Mouse (Mus musculus) hindbrain, embryonic 16.5 days (tissue): Measurements from ENCODE around the gene Lin7a. TPM values are rescaled to one million over a fixed set of nuclear protein-coding genes. Genes with fewer than 3 reads are reported as not detected.
"Not testable (repeated sequence)": the region's sequence is repeated elsewhere in the genome, so short reads cannot be mapped to it uniquely, and the experiment has no call there.

Experiments used
- ATAC-seq: fragments of 200-750 bp; cut with Nextera tagmentation; 2 replicates; pipeline ENCODE4 v1.8.0; 2017; ENCODE audit warnings: moderate TSS enrichment, moderate library complexity
- H3K27ac ChIP-seq: fragments of 300-500 bp; sonication (generic); 2 replicates; pipeline ENCODE4 v1.5.1; 2014; ENCODE audit warnings: low read depth, mild to moderate bottlenecking, control low read depth, low read length, moderate library complexity
- H3K27me3 ChIP-seq: fragments of 300-500 bp; sonication (generic); replicated peaks from 2 replicates; pipeline ENCODE4 v1.6.1; 2014; ENCODE audit warnings: low read length; ENCODE audit not compliant: control insufficient read depth, insufficient read depth
- H3K36me3 ChIP-seq: fragments of 300-500 bp; sonication (generic); 2 replicates; pipeline ENCODE4 v1.6.1; 2014; ENCODE audit warnings: mild to moderate bottlenecking, low read length, moderate library complexity, mixed read lengths; ENCODE audit not compliant: control insufficient read depth, insufficient read depth
- H3K4me1 ChIP-seq: fragments of 300-500 bp; sonication (generic); 2 replicates; pipeline ENCODE4 v1.6.1; 2014; ENCODE audit warnings: low read depth, low read length; ENCODE audit not compliant: control insufficient read depth, insufficient read depth
- H3K4me2 ChIP-seq: fragments of 300-500 bp; sonication (generic); 2 replicates; pipeline ENCODE4 v1.6.1; 2014; ENCODE audit warnings: mild to moderate bottlenecking, low read length, control low read depth, moderate library complexity
- H3K4me3 ChIP-seq: fragments of 300-500 bp; sonication (generic); 2 replicates; pipeline ENCODE4 v1.5.1; 2014; ENCODE audit warnings: mild to moderate bottlenecking, low read length, control low read depth, moderate library complexity
- H3K9ac ChIP-seq: fragments of 300-500 bp; sonication (generic); 2 replicates; pipeline ENCODE4 v1.6.1; 2014; ENCODE audit warnings: low read depth, mild to moderate bottlenecking, control low read depth, low read length, moderate library complexity
- H3K9me3 ChIP-seq: fragments of 300-500 bp; sonication (generic); 2 replicates; pipeline ENCODE4 v1.6.1; 2014; ENCODE audit warnings: mild to moderate bottlenecking, low read length, moderate library complexity; ENCODE audit not compliant: control insufficient read depth
- WGBS: fragments of 180-500 bp; shearing (Covaris S2); extraction: QIAGEN DNeasy Blood & Tissue Kit; methylation state at CpG from one replicate; pipeline ENCODE4 v1.1.7; 2014; 5-methylcytosine and 5-hydroxymethylcytosine counted together
- polyA plus RNA-seq: library from polyadenylated mRNA; unstranded; fragments of >200 nt; fragmentation: Nextera tagmentation; extraction: Ambion mirVana; gene quantifications from 2 replicates; pipeline ENCODE4 v1.2.1, GENCODE M21; 2015

Gene Lin7a
- polyA plus RNA-seq, 1 experiment from 2014 or later, result 33.6 TPM

- Histone ChIP-seq H3K4me2 (no peak overlapping the region), H3K9ac (no peak overlapping the region), H3K9me3 (no peaks in the 10 kb centered on the region), H3K4me3 (no peak overlapping the region), H3K36me3 (no peaks in the 10 kb centered on the region), H3K4me1 (no peaks in the 10 kb centered on the region), H3K27me3 (no peaks in the 10 kb centered on the region), H3K27ac (no peak overlapping the region)
- 74% methylated on average over 1 of the region's 1 CpGs for WGBS
- no peak for ATAC-seq
Observed at GRCm38 (mm10) chr10:107240446-107240845, 31.0 kb upstream of the Lin7a start.

- Histone ChIP-seq H3K9ac (no peak overlapping the region), H3K27ac (no peak overlapping the region), H3K4me1 (no peaks in the 10 kb centered on the region), H3K9me3 (no peaks in the 10 kb centered on the region), H3K4me3 (no peak overlapping the region), H3K27me3 (no peaks in the 10 kb centered on the region), H3K36me3 (no peaks in the 10 kb centered on the region), H3K4me2 (no peak overlapping the region)
- no peak for ATAC-seq
- WGBS, result 90% methylated on average over 3 of the region's 3 CpGs
Observed at GRCm38 (mm10) chr10:107240986-107241385, 30.5 kb upstream of the Lin7a start.

- Histone ChIP-seq H3K27ac (no peak overlapping the region), H3K4me3 (no peak overlapping the region), H3K27me3 (no peaks in the 10 kb centered on the region), H3K9ac (no peak overlapping the region), H3K4me1 (no peaks in the 10 kb centered on the region), H3K4me2 (no peak overlapping the region), H3K36me3 (no peaks in the 10 kb centered on the region), H3K9me3 (no peaks in the 10 kb centered on the region)
- no peak for ATAC-seq
Observed at GRCm38 (mm10) chr10:107241406-107241805, 30.1 kb upstream of the Lin7a start.

GRCm38 (mm10) chr10:107241999-107242398 is 29.5 kb upstream of the Lin7a start:
- ATAC-seq, H3K36me3 ChIP-seq: not testable (repeated sequence)

GRCm38 (mm10) chr10:107242696-107243400 is 28.6 kb upstream of the Lin7a start:
- no peak for ATAC-seq
- Histone ChIP-seq H3K27me3 (no peaks in the 10 kb centered on the region), H3K9ac (no peak overlapping the region), H3K4me3 (no peak overlapping the region), H3K9me3 (no peaks in the 10 kb centered on the region), H3K27ac (no peak overlapping the region), H3K4me1 (no peaks in the 10 kb centered on the region), H3K36me3 (no peaks in the 10 kb centered on the region), H3K4me2 (no peak overlapping the region)
- WGBS, result 90% methylated on average over 1 of the region's 1 CpGs

More at GRCm38 (mm10) chr10:107241999-107242398, 29.5 kb upstream of the Lin7a start:
- WGBS, result 100% methylated on average over 1 of the region's 1 CpGs
- H3K9ac ChIP-seq, H3K27me3 ChIP-seq, H3K4me3 ChIP-seq, H3K4me2 ChIP-seq, H3K4me1 ChIP-seq, H3K9me3 ChIP-seq, H3K27ac ChIP-seq: not testable (repeated sequence)

GRCm38 (mm10) chr10:107244211-107244610 is 27.3 kb upstream of the Lin7a start:
- no peaks in the 10 kb centered on the region for H3K4me1 ChIP-seq
- no peak overlapping the region for H3K4me3 ChIP-seq
- H3K9ac ChIP-seq, result no peak overlapping the region
- H3K27ac ChIP-seq, result no peak overlapping the region
- no peaks in the 10 kb centered on the region for H3K27me3 ChIP-seq
- 74% methylated on average over 2 of the region's 2 CpGs for WGBS
- H3K9me3 ChIP-seq, result no peaks in the 10 kb centered on the region
- H3K36me3 ChIP-seq, result no peaks in the 10 kb centered on the region
- H3K4me2 ChIP-seq, result no peak overlapping the region
- no peak for ATAC-seq

GRCm38 (mm10) chr10:107244691-107245530 is 26.6 kb upstream of the Lin7a start:
- ATAC-seq, result no peak
- Histone ChIP-seq H3K9me3 (no peaks in the 10 kb centered on the region), H3K27ac (no peak overlapping the region), H3K4me2 (no peak overlapping the region), H3K27me3 (no peaks in the 10 kb centered on the region), H3K9ac (no peak overlapping the region), H3K4me1 (no peaks in the 10 kb centered on the region), H3K36me3 (no peaks in the 10 kb centered on the region), H3K4me3 (no peak overlapping the region)
- WGBS, result 94% methylated on average over 4 of the region's 4 CpGs

- Histone ChIP-seq H3K9me3 (no peaks in the 10 kb centered on the region), H3K9ac (no peak overlapping the region), H3K4me1 (no peaks in the 10 kb centered on the region), H3K27me3 (no peaks in the 10 kb centered on the region), H3K27ac (no peak overlapping the region), H3K4me3 (no peak overlapping the region), H3K4me2 (no peak overlapping the region), H3K36me3 (no peaks in the 10 kb centered on the region)
- no peak for ATAC-seq
- 66% methylated on average over 2 of the region's 2 CpGs for WGBS
Observed at GRCm38 (mm10) chr10:107245531-107245840, 26.0 kb upstream of the Lin7a start.

GRCm38 (mm10) chr10:107245961-107246460 is 25.5 kb upstream of the Lin7a start:
- no peaks in the 10 kb centered on the region for H3K27me3 ChIP-seq
- ATAC-seq, result no peak
- H3K9me3 ChIP-seq, result no peaks in the 10 kb centered on the region
- H3K27ac ChIP-seq, result no peak overlapping the region
- WGBS, result 93% methylated on average over 2 of the region's 2 CpGs
- H3K4me3 ChIP-seq, result no peak overlapping the region
- H3K36me3 ChIP-seq, result no peaks in the 10 kb centered on the region
- no peak overlapping the region for H3K4me2 ChIP-seq
- H3K4me1 ChIP-seq, result no peaks in the 10 kb centered on the region
- H3K9ac ChIP-seq, result no peak overlapping the region
